Mouse (Mus musculus): ENCODE data around the gene Dclk1.

DNA sequence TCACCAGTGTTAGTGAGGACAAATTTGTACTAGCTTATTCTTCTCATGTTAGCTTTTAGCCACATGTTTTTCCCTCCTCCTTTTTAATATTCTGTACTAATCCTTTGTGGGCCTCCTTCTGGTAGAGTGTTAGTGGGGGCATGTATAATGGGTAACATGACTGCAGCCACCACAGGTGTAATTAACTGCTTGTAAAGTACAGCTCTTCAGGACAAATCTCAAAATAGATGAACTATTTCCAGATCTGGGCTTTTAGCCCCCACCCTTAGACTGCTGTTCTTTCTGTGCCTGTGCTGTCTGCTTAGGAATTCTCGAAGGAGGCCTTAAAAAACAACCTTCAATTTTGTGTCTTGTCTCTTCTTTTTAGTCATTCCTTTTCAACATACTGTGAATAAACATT lies 35.7 kb downstream of the Dclk1 start:
- no peak for TF ChIP-seq CTCF (IDR thresholded peaks at IDR 0.05; ENCODE audit: control insufficient read depth, insufficient read depth, insufficient replicate concordance, low read depth, low read length)
- TF ChIP-seq POLR2A (IDR thresholded peaks at IDR 0.05; ENCODE audit: control insufficient read depth, low read depth, low read length), result no peak
